Comparison of ENCODE assay signal across 25 mouse cellular contexts in the genomic region with DNA sequence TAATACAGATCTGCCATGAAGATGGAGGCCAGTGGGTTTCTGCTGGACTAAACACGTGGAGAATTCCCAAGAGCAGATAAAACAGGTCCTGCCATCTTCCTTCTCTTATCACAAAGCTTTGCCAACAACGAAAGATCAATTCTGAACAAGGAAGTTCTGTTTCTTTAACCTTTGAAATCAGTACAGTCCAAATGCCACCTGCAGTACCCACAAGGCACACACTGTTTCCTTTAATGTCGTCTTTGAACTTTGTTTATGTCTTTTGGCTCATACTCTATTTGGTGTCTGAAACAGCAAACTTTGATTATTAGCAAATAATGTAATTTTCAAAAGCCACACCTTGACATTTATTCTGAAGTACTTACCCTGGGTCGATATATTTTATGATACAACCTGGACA.
"Had no signal": no experiment of that assay in that cellular context is flagged by ENCODE, and none has a peak within 500 bp of the region (broad histone marks: within the 10 kb centered on the region; RNA-seq: fewer than 3 reads in every experiment).

No protein-coding gene starts in this region.

- H3K4me1 ChIP-seq: heart, embryonic 13.5 days; heart, embryonic 15.5 days; hindbrain, embryonic 13.5 days; hindbrain, embryonic 15.5 days; kidney, embryonic 15.5 days; limb, embryonic 13.5 days; limb, embryonic 15.5 days; liver, embryonic 12.5 days had no signal

- H3K36me3 ChIP-seq: heart, embryonic 13.5 days; heart, embryonic 15.5 days; hindbrain, embryonic 13.5 days; hindbrain, embryonic 15.5 days; kidney, embryonic 15.5 days; limb, embryonic 13.5 days; limb, embryonic 15.5 days; liver, embryonic 12.5 days had no signal

- H3K9ac ChIP-seq: forebrain, postnatal 0 days; heart, embryonic 13.5 days; heart, embryonic 15.5 days; hindbrain, embryonic 13.5 days; hindbrain, embryonic 15.5 days; kidney, embryonic 15.5 days; limb, embryonic 13.5 days; limb, embryonic 15.5 days; liver, embryonic 12.5 days; liver, embryonic 14.5 days had no signal

- H3K27me3 ChIP-seq: heart, embryonic 13.5 days; heart, embryonic 15.5 days; hindbrain, embryonic 13.5 days; hindbrain, embryonic 15.5 days; kidney, embryonic 15.5 days; limb, embryonic 13.5 days; limb, embryonic 15.5 days; liver, embryonic 12.5 days had no signal

- H3K27ac ChIP-seq: heart, adult 2 months; heart, embryonic 13.5 days; heart, embryonic 15.5 days; hindbrain, embryonic 13.5 days; hindbrain, embryonic 15.5 days; hindbrain, postnatal 0 days; kidney, embryonic 15.5 days; kidney, postnatal 0 days; layer of hippocampus, adult 2 months; limb, embryonic 13.5 days; limb, embryonic 15.5 days; liver, embryonic 12.5 days; liver, embryonic 14.5 days had no signal

- H3K4me3 ChIP-seq: heart, adult 2 months; heart, embryonic 13.5 days; heart, embryonic 15.5 days; hindbrain, embryonic 13.5 days; hindbrain, embryonic 15.5 days; kidney, embryonic 15.5 days; layer of hippocampus, adult 2 months; limb, embryonic 13.5 days; limb, embryonic 15.5 days; liver, embryonic 12.5 days had no signal

- H3K9me3 ChIP-seq: heart, embryonic 13.5 days; heart, embryonic 15.5 days; hindbrain, embryonic 13.5 days; hindbrain, embryonic 15.5 days; kidney, embryonic 15.5 days; limb, embryonic 13.5 days; limb, embryonic 15.5 days; liver, embryonic 12.5 days had no signal

- ATAC-seq: forebrain, postnatal 0 days; hindbrain, postnatal 0 days; liver, embryonic 12.5 days had no signal

- DNase-seq: forebrain, postnatal 0 days; gastrocnemius, postnatal 14 days; gastrocnemius, postnatal 36 days; heart, adult 11 months; heart, adult 2 months; heart, postnatal 14 days; heart, postnatal 36 days; kidney, adult 18-20 months; kidney, adult 9 months; kidney, postnatal 14 days; kidney, postnatal 36 days; layer of hippocampus, postnatal 36 days had no signal

- H3K4me2 ChIP-seq: heart, embryonic 11.5 days; heart, embryonic 13.5 days; heart, embryonic 15.5 days; hindbrain, embryonic 13.5 days; hindbrain, embryonic 15.5 days; kidney, embryonic 15.5 days; limb, embryonic 13.5 days; limb, embryonic 15.5 days; liver, embryonic 12.5 days had no signal
